Mouse (Mus musculus): ENCODE data around the gene Fam129c. TPM values are rescaled to one million over a fixed set of nuclear protein-coding genes. Genes with fewer than 3 reads are reported as not detected.

The Fam129c gene
- 8.6 and 9.1 TPM in 2 replicates for polyA plus RNA-seq (2012; rRNA removed)

DNA sequence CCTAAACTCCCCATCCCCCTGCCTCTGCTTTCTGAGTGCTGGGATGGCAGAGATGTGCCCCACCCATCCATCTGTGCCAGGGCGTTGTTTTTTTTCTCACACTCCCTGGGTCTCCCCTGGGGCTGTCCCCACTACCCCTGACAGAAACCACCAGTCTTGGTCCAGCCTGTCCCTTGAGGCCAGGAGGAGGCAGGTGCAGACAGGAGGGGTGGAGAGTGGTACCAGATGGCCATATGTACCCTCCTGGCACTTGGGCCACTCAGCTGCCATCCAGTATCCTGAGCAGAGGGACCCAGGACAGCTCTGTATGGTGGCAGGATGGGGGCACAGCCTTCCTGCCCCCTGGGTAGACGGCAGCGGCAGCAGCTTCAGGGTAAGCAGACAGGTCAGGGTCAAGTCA, at the start of gene Fam129c:
Gene Fam129c (plus strand): TSS at position 198 of the 400 bp plus-strand sequence.

DNA sequence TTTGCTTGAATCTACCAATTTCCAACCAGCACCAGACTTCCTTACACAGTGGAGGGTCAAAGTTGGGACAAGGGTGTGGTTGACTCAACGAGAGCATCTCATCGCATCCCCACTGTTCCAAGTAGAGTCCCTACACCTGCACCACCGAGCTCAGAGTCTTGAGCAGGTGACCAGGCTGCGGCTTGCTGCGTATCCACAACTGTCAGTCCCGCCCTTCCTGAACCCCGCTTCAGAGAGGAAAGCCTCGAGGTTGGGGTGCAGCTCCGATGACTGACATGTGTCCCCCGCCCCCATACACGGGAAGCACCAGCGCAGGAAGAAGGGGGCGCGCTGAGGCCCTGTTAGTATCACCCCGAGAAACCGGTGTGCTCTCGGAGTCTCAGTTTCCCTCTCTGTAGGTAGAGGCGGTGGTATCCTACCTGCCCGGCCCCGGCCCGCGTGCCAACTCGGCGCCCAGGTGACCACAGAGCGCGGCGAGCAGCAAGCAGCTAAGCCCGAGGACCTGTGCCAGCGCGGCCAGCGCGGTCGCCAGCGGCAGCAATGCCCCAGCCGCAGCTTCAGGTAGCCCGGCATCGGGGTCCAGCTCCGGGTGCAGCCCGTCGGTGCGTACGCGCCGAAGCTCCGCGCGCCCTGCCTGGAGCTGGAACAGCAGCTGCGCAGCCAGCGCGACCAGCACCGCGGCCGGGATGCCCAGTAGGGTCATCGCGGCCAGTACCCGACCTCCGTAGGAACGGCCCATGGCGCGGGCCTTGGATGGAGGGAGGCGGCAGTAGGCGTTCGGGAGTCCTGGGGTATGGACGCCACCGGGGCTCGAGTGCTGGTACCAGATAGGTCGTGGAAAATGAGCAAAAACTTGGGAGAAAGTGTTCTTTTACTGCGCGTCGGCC, 39.1 kb upstream of the Fam129c start, which contains the start of gene Tmem221:
Gene Tmem221 (minus strand): TSS at position 801 of the 887 bp plus-strand sequence.

DNA sequence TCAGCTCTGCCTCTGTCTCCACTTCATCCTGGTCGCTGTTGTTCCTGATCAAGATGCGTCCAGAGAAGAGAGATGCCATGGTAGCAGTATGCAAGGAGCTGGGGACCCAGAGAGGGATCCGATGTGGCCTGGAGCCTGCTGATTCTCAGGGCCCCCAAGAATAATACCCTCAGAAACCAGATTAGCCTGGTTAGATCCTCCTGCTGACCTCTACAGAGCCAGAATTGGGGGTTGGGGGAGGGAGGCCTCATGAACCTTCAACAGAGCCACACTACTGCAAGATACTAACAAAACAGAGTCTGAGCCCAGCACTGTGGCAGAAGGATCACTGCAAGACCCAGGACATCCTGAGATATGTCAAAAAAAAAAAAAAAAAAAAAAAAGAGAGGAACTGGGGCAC, 30.9 kb upstream of the Fam129c start, which contains the start of gene Nxnl1:
Gene Nxnl1 (minus strand): TSS at position 101 of the 400 bp plus-strand sequence.

DNA sequence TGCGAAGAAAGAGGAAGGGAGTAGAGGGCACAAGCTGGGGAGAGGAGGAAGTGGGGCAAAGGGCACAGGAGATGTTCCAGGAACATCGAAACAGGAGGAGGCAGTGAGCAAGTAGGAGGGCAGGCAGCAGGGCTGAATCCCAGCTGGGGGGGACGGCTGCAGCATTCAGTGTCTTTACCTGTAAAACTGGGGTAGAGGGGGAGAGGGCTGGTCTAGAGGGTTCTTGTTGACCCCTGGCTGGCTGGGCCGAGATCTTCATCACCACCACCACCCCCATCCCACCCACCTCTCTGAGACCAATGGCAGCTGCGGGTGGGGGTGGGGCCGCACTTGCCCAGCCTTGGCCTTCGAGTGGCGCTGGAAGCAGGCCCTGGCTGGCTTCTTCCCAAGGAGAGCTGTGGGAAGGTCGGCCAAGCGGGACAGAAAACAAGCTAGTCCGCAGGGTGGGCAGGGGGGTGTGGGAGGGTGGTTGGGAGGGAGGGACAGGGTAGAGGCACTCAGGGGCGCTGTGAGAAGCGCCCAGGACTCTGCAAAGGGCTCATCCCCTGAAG, 29.0 kb upstream of the Fam129c start, which contains the start of gene Slc27a1:
Gene Slc27a1 (plus strand): TSS at position 496 of the 551 bp plus-strand sequence.

DNA sequence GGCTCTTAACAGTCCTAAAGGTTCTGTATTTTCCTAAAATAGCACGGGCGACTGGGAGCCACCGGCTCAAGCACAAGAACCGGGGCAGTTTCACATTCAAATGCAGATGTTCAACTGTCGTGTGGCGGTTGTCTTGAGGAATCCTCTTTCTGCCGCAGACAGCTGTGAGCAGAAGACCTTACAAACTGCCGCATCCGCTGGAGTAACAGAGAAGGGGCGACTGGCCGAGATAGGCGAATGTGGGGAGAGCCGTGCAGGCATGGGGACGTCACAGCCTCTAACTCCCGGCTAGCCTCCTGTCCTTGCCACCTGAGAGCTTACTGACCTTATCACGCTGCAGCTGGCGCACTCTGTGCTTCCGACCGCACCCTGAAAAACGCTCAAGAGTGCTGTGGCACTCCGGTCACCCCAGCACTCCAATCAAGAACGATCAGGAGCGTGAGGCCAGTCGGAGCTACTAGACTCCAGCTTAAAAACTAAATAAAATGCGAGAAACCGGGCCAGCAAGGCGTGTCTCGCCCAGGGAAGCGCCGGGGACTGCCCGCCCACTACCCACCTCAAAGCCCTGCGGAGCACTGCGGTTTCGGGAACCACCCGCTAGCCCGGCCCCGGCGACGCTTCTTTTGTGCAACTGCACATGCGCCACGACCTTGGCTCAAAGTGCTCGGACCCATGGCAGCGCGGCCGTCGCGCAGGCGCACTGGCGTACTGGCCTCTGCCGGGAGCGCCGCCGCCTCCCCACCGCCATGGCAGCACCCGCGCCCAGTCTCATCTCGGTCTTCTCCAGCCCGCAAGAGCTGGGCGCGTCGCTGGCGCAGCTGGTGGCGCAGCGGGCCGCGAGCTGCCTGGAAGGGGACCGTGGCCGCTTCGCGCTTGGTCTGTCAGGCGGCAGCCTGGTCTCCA, 5.7 kb upstream of the Fam129c start, which contains the start of gene Pgls:
Gene Pgls (plus strand): TSS at position 706 of the 903 bp plus-strand sequence.

DNA sequence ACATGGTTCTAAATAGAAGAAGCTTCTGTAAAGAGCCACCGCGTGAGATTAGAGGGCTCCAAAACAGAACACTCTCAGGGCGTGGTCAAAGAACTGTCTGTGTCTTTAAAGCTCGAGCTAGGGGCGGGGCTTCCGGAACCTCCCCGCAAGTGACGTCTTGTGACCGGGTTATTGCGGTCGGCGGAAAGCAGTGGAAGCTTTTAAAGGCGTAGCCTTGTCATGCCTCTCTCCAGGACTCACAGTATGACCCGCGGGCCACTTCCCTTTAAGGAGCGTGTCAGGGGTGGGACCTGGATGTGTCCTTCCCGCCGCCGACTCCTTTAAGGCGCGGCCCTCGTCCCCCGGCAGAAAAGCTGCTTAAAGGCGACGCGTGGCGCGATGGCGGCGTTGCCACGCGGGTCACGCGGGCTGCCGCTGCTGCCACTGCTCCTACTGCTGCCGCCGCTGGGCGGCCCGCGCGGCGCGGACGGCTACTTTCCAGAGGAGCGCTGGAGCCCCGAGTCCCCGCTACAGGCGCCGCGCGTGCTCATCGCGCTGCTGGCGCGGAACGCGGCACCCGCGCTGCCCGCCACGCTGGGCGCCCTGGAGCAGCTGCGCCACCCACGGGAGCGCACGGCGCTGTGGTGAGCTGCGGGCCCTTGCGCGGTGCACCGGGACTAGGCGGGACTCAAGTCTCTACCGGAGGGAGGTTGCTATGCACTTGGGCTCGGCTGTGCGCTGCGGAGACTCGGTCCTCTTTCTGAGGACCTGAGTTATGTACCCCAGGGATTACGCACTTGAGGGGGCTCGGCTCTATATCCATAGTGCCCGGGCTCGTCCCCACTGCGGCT, 13.6 kb downstream of the Fam129c start, which contains the start of gene Colgalt1:
Gene Colgalt1 (plus strand): TSS at position 177 of the 830 bp plus-strand sequence.

Other genes with a start within 250 kb of the Fam129c start
- gene Use1, start 230.8 kb upstream of the Fam129c start, polyA plus RNA-seq (2012; rRNA removed) = 189 and 196 TPM in 2 replicates
- 7.5 and 7.7 TPM in 2 replicates for gene Ocel1, start 226.3 kb upstream of the Fam129c start, polyA plus RNA-seq (2012; rRNA removed)
- gene Nr2f6, start 215.7 kb upstream of the Fam129c start, polyA plus RNA-seq (2012; rRNA removed) = 45.7 and 51.9 TPM in 2 replicates
- 8.3 and 11.3 TPM in 2 replicates for gene Ushbp1, start 201.8 kb upstream of the Fam129c start, polyA plus RNA-seq (2012; rRNA removed)
- 97.3 and 104 TPM in 2 replicates for gene Babam1, start 200.8 kb upstream of the Fam129c start, polyA plus RNA-seq (2012; rRNA removed)
- 8.1 and 8.3 TPM in 2 replicates for gene Ankle1, start 191.6 kb upstream of the Fam129c start, polyA plus RNA-seq (2012; rRNA removed)
- gene Abhd8, start 134.0 kb upstream of the Fam129c start, polyA plus RNA-seq (2012; rRNA removed) = 155 and 157 TPM in 2 replicates
- 85.0 and 87.9 TPM in 2 replicates for gene Mrpl34, start 132.7 kb upstream of the Fam129c start, polyA plus RNA-seq (2012; rRNA removed)
- 190 and 206 TPM in 2 replicates for gene Dda1, start 128.4 kb upstream of the Fam129c start, polyA plus RNA-seq (2012; rRNA removed)
- gene Ano8, start 111.7 kb upstream of the Fam129c start, polyA plus RNA-seq (2012; rRNA removed) = 123 and 129 TPM in 2 replicates
- 26.4 and 27.6 TPM in 2 replicates for gene Gtpbp3, start 109.5 kb upstream of the Fam129c start, polyA plus RNA-seq (2012; rRNA removed)
- 5.8 and 9.6 TPM in 2 replicates for gene Plvap, start 85.9 kb upstream of the Fam129c start, polyA plus RNA-seq (2012; rRNA removed)
- gene Ccdc194, start 71.9 kb upstream of the Fam129c start, polyA plus RNA-seq (2012; rRNA removed) = 0.12 and 0.76 TPM in 2 replicates
- gene Bst2, start 60.2 kb upstream of the Fam129c start, polyA plus RNA-seq (2012; rRNA removed) = 23.7 and 32.4 TPM in 2 replicates
- 83.5 and 85.0 TPM in 2 replicates for gene Mvb12a, start 54.7 kb upstream of the Fam129c start, polyA plus RNA-seq (2012; rRNA removed)
- 0.06 and 0.16 TPM in 2 replicates for gene Tmem221, start 38.8 kb upstream of the Fam129c start, polyA plus RNA-seq (2012; rRNA removed)
- 0.04 TPM in 1 of 2 replicates, not detected in the other for gene Nxnl1, start 31.0 kb upstream of the Fam129c start, polyA plus RNA-seq (2012; rRNA removed)
- gene Slc27a1, start 28.8 kb upstream of the Fam129c start, polyA plus RNA-seq (2012; rRNA removed) = 125 and 129 TPM in 2 replicates
- gene Pgls, start 5.5 kb upstream of the Fam129c start, polyA plus RNA-seq (2012; rRNA removed) = 81.8 and 92.2 TPM in 2 replicates
- 164 and 174 TPM in 2 replicates for gene Colgalt1, start 13.3 kb downstream of the Fam129c start, polyA plus RNA-seq (2012; rRNA removed)
- gene Unc13a, start 74.1 kb downstream of the Fam129c start, polyA plus RNA-seq (2012; rRNA removed) = 123 and 130 TPM in 2 replicates
- gene Jak3, start 78.6 kb downstream of the Fam129c start, polyA plus RNA-seq (2012; rRNA removed) = 5.1 TPM in 2 replicates
- gene Insl3, start 91.6 kb downstream of the Fam129c start, polyA plus RNA-seq (2012; rRNA removed) = 1.2 and 2.9 TPM in 2 replicates
- gene B3gnt3, start 104.1 kb downstream of the Fam129c start, polyA plus RNA-seq (2012; rRNA removed) = 0.54 and 0.59 TPM in 2 replicates
- gene Fcho1, start 128.1 kb downstream of the Fam129c start, polyA plus RNA-seq (2012; rRNA removed) = 189 and 205 TPM in 2 replicates